Mouse (Mus musculus) forebrain, embryonic 12.5 days (tissue): Measurements from ENCODE around the gene Cdc20. TPM values are rescaled to one million over a fixed set of nuclear protein-coding genes. Genes with fewer than 3 reads are reported as not detected.

ENCODE experiments used
- ATAC-seq: fragments of 200-750 bp; cut with Nextera tagmentation; 2 replicates; pipeline ENCODE4 v1.8.0; 2017; ENCODE audit warnings: moderate TSS enrichment; ENCODE audit not compliant: low FRiP score
- H3K27ac ChIP-seq: fragments of 300-500 bp; sonication (generic); 2 replicates; pipeline ENCODE4 v1.5.1; 2016; ENCODE audit warnings: mild to moderate bottlenecking
- H3K27me3 ChIP-seq: fragments of 300-500 bp; sonication (generic); 2 replicates; pipeline ENCODE4 v1.6.1; 2016; ENCODE audit warnings: mild to moderate bottlenecking
- H3K36me3 ChIP-seq: fragments of 300-500 bp; sonication (generic); replicated peaks from 2 replicates; pipeline ENCODE4 v1.6.1; 2016; ENCODE audit warnings: mild to moderate bottlenecking
- H3K4me1 ChIP-seq: fragments of 300-500 bp; sonication (generic); 2 replicates; pipeline ENCODE4 v1.6.1; 2016
- H3K4me2 ChIP-seq: fragments of 300-500 bp; sonication (generic); 2 replicates; pipeline ENCODE4 v1.6.1; 2016; ENCODE audit warnings: mild to moderate bottlenecking, moderate library complexity
- H3K4me3 ChIP-seq: fragments of 300-500 bp; sonication (generic); replicated peaks from 2 replicates; pipeline ENCODE4 v1.5.1; 2016; ENCODE audit warnings: mild to moderate bottlenecking
- H3K9ac ChIP-seq: fragments of 300-500 bp; sonication (generic); 2 replicates; pipeline ENCODE4 v1.6.1; 2016; ENCODE audit warnings: mild to moderate bottlenecking
- H3K9me3 ChIP-seq: fragments of 300-500 bp; sonication (generic); 2 replicates; pipeline ENCODE4 v1.6.1; 2016
- WGBS: fragments of 180-500 bp; shearing (Covaris S2); methylation state at CpG from one replicate; pipeline ENCODE4 v1.1.7; 2016; 5-methylcytosine and 5-hydroxymethylcytosine counted together
- polyA plus RNA-seq: library from polyadenylated mRNA; unstranded; fragments of >200 nt; fragmentation: Nextera tagmentation; extraction: Ambion mirVana; gene quantifications from 2 replicates; pipeline ENCODE4 v1.2.1, GENCODE M21; 2016

The Cdc20 gene
- polyA plus RNA-seq, 1 experiment from 2014 or later, result 299 TPM

DNA sequence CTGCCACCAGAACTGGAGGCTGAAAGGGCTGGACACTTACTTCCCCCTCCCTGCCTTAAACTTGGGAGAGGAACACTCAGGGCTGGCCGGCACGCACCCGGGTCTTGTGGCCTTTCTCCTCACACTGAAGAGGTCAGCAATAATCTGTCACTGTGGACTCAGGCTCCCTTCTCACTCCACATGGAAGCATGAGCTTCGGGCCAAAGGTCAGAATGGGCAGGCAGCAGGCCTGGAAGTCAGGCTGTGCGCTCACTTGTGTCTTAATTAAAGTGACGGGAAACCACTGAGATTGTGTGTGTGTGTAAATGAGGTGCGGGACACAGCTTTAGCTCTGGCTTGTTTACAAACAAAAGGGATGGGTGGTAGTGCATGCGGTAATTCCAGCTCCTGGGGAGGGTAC, 4.8 kb downstream of the Cdc20 start:
- 75% methylated on average over 8 of the region's 8 CpGs for WGBS
- no peak overlapping the region for H3K4me2 ChIP-seq
- H3K4me1 ChIP-seq, result peaks cover 50% of the 10 kb centered on the region
- no peaks in the 10 kb centered on the region for H3K9me3 ChIP-seq
- no peak for ATAC-seq
- H3K36me3 ChIP-seq, result peaks cover 56% of the 10 kb centered on the region
- no peak overlapping the region for H3K9ac ChIP-seq
- H3K27ac ChIP-seq, result no peak overlapping the region
- no peaks in the 10 kb centered on the region for H3K27me3 ChIP-seq
- no peak overlapping the region for H3K4me3 ChIP-seq

DNA sequence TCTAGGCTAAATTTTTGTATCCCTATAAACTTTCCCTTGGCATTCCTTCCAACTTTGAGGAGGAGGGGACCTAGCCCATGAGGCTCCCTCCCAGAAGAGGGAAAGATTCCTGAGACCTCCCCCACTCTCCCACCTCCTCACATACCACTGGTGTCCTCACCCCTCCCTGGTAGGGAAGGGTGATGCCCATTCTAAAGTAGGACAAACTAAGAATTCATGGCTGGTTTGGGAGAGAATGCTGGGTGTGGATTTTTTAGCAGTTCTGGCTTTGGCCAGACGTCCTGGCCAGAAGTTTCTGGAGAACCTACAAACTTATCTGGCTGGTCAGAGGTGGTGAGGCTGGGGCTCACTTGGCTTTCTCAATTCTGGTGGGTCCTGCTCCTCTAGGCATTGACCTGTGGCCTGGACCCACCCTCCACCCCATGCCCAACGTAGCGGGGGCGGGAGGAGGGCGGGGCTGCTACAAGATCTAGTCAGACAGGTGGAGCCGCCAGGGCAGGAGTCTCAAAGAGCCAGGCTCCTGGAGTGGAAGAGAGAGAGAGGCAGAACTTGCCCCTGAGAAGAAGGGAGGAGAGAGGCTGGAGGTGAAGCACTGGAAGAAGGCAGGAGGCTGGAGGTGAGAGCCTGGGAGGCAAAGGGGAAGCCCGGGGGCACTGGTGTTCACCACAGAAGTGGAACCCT, 7.8 kb downstream of the Cdc20 start:
- Histone ChIP-seq H3K27me3 (no peaks in the 10 kb centered on the region), H3K4me3 (no peak overlapping the region), H3K9me3 (no peaks in the 10 kb centered on the region), H3K4me2 (peak overlapping the region; percentile 83), H3K9ac (no peak overlapping the region), H3K4me1 (peaks cover 29% of the 10 kb centered on the region), H3K36me3 (peaks cover 42% of the 10 kb centered on the region), H3K27ac (no peak overlapping the region)
- no peak for ATAC-seq
- 65% methylated on average over 7 of the region's 7 CpGs for WGBS

DNA sequence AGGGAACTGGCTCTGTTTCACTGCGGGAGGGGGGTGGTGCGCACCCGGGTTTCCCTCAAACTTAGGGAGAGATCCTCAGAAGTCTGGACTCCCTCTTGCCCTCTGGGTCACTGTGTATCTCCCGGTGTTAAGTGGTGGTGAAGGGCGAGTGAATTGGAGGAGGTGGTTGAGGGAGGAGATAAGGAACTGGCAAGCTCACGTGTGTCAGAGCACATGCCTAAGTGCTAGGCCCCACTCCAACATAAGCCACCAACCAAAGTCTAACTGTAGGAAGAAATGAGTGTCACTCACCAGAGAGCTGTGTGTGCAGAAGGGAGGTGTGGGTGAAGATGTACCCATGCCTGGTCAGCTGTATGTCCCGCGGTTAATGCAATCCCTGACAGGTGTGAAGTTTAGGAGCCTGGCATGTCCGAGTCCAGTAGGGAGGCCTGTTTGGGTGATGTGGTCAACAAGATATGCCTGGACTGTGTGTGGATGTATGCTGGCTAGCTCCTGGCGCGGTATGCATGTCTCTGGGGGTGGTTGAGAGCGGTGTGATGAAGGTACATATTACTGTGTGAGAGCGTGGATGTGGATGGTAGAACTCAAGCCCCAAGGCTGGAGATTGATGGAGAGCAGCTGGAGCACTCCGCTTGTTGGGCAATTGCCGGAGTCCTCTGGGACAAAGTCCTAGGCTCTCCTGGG, 8.5 kb downstream of the Cdc20 start:
- Histone ChIP-seq H3K27me3 (no peaks in the 10 kb centered on the region), H3K4me2 (peak overlapping the region; percentile 83), H3K4me1 (peaks cover 23% of the 10 kb centered on the region), H3K4me3 (peak overlapping the region; percentile 55), H3K9me3 (no peaks in the 10 kb centered on the region), H3K9ac (peak overlapping the region; percentile 73), H3K27ac (peak overlapping the region; percentile 71), H3K36me3 (peaks cover 37% of the 10 kb centered on the region)
- 0 out of 2 replicates have a peak, but pooled peaks have one; percentile 5 for ATAC-seq
- WGBS, result 57% methylated on average over 15 of the region's 15 CpGs

DNA sequence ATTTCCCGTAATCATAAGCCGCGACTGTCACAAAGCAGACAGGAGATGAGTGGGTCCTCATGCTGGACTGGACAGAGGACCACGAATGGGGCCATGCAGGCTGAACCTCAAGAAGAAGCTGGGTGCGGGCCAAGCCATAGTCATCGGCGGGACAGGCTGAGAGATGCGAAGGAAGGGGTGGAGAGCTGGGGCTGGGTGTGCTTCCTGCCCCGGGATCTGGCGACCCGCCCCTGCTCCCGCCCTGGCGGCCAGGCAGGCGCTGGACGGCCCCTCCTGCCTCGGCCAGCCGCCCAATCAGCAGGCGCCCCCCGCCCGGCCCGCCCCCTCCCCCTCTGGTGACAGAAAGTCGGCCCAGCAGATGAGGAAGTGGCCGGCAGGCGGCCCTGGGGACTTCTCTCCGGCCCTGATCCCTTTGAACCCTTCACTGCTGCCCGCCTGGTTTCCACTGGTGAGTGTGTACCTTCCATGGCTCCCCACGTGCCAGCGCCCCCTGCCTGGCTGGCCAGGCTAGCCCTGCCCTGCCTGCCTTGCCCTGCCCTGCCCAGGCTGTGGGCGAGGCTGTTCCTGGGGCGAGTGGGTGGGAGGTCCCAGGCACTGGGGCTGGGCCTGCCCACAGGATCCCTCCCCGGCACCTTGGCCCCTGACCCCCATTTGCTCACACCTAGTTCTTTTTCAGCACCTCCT, 9.2 kb downstream of the Cdc20 start, which contains the start of gene Elovl1:
Gene Elovl1, plus strand, starts transcription at position 326 of the 684 bp plus-strand sequence.
- ATAC-seq, result peak; percentile 94
- under 1% methylated on average over 25 of the region's 31 CpGs for WGBS
- peak within 1 kb of the TSS; percentile 73 for H3K9ac ChIP-seq

DNA sequence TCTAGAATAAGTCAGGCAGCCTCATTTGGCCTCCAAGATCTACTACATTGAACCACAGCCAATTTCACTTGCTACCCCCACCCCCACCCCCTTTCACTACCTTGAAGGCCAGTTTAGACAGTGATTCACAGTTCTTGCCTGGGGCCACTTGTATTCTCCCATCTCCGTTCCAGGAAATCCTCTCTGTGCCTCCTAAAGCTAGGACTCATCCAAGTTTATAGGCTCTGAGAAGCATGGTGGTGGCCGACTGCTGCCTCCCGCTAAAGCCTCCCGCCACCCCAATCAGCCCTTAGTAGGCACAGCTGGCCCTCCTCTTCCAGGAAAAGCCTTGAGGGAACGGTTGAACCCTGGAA, 9.8 kb downstream of the Cdc20 start:
- peak overlapping the region; percentile 71 for H3K27ac ChIP-seq
- peak overlapping the region; percentile 73 for H3K9ac ChIP-seq
- peak overlapping the region; percentile 55 for H3K4me3 ChIP-seq
- peaks cover 23% of the 10 kb centered on the region for H3K4me1 ChIP-seq
- no peaks in the 10 kb centered on the region for H3K27me3 ChIP-seq
- H3K4me2 ChIP-seq, result peak overlapping the region; percentile 83
- peaks cover 28% of the 10 kb centered on the region for H3K36me3 ChIP-seq
- WGBS, result 2% methylated on average over 5 of the region's 5 CpGs
- no peaks in the 10 kb centered on the region for H3K9me3 ChIP-seq
- peak; percentile 27; the same call in 1 of the 2 replicates for ATAC-seq

More for the DNA sequence above, 9.2 kb downstream of the Cdc20 start, which contains the start of gene Elovl1:
- Histone ChIP-seq H3K36me3 (peaks cover 33% of the 10 kb centered on the region), H3K27ac (peak within 1 kb of the TSS; percentile 71), H3K4me2 (peak within 1 kb of the TSS; percentile 83), H3K4me3 (peak within 1 kb of the TSS; percentile 55), H3K9me3 (no peaks in the 10 kb centered on the region), H3K27me3 (no peaks in the 10 kb centered on the region), H3K4me1 (peaks cover 23% of the 10 kb centered on the region)

DNA sequence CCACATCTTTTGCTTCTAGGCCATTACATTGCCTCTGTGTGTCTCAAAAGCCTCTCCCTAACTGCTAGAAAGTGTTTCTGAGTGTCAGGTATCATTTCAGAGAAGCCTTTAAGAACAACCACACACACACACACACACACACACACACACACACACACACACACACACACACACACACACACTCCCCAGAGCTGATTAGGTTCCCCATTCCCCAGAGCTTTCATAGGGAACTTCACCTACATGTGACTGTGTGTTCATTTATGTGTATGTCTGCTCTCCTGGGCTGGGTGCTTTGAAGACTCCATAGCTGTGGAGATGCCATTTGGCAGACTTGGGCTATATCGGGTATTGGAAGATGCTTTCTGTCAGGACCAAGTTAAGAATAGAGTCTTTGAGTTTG, 11.8 kb downstream of the Cdc20 start:
- H3K4me1 ChIP-seq, result peaks cover 23% of the 10 kb centered on the region
- H3K9ac ChIP-seq, result no peak overlapping the region
- H3K27me3 ChIP-seq, result no peaks in the 10 kb centered on the region
- no peaks in the 10 kb centered on the region for H3K9me3 ChIP-seq
- peaks cover 28% of the 10 kb centered on the region for H3K36me3 ChIP-seq
- 95% methylated on average over 1 of the region's 1 CpGs for WGBS
- no peak overlapping the region for H3K4me3 ChIP-seq
- no peak overlapping the region for H3K27ac ChIP-seq
- no peak for ATAC-seq
- no peak overlapping the region for H3K4me2 ChIP-seq

DNA sequence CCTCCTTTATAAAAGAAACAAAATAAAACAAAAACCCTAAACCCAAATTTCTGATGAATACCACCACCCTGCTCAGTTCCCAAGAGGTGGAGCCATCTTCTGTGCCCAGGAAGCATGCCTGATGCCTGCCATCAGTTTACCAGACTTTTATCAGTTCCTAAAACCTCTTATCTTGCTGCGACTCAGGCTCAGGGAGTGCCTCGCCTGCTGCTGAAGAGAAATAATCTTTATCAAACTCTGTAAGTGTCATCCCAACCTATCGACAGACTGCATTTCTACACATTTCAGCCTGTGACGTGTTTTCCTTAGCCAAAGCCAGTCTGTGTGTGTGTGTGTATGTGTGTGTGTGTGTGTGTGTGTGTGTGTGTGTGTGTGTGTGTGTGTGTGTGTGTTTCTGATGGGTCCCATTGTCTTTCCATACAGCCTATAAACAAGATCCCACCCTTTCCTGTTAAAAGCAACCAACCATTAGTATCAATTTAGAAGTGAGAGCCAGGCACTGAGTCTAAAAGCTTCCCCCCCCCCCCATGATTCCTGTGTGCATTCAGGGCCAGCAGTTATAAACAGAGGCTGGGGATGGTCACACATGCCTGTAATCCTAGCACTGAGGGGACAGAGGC, 12.5 kb downstream of the Cdc20 start:
- no peaks in the 10 kb centered on the region for H3K27me3 ChIP-seq
- 91% methylated on average over 4 of the region's 4 CpGs for WGBS
- ATAC-seq, result no peak
- peaks cover 26% of the 10 kb centered on the region for H3K36me3 ChIP-seq
- no peak overlapping the region for H3K27ac ChIP-seq
- no peaks in the 10 kb centered on the region for H3K9me3 ChIP-seq
- H3K4me3 ChIP-seq, result no peak overlapping the region
- H3K9ac ChIP-seq, result no peak overlapping the region
- H3K4me1 ChIP-seq, result peaks cover 23% of the 10 kb centered on the region
- H3K4me2 ChIP-seq, result no peak overlapping the region

DNA sequence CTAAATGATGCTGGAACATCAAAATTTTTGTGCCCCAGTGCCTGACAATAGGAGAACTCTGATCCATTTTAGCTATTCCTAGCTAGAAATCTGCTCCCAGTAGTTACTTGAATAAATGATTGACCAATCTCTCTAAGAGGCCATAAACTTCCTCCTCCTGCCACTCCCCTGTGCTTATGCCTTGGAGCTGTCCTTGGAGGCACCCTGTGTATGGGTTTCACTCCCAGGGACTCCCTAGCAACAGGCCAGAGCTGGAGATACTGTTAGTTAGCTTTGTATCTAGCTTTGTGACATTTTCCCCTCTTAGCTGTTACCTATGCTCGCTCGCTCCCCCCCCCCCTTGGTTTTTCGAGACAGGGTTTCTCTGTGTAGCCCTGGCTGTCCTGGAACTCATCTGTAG, 15.8 kb downstream of the Cdc20 start:
- H3K9me3 ChIP-seq, result no peaks in the 10 kb centered on the region
- H3K27ac ChIP-seq, result no peak overlapping the region
- no peak overlapping the region for H3K4me3 ChIP-seq
- no peak overlapping the region for H3K9ac ChIP-seq
- 100% methylated on average over 3 of the region's 3 CpGs for WGBS
- H3K4me2 ChIP-seq, result no peak overlapping the region
- H3K36me3 ChIP-seq, result peaks cover 51% of the 10 kb centered on the region
- no peak for ATAC-seq
- no peaks in the 10 kb centered on the region for H3K4me1 ChIP-seq
- no peaks in the 10 kb centered on the region for H3K27me3 ChIP-seq

DNA sequence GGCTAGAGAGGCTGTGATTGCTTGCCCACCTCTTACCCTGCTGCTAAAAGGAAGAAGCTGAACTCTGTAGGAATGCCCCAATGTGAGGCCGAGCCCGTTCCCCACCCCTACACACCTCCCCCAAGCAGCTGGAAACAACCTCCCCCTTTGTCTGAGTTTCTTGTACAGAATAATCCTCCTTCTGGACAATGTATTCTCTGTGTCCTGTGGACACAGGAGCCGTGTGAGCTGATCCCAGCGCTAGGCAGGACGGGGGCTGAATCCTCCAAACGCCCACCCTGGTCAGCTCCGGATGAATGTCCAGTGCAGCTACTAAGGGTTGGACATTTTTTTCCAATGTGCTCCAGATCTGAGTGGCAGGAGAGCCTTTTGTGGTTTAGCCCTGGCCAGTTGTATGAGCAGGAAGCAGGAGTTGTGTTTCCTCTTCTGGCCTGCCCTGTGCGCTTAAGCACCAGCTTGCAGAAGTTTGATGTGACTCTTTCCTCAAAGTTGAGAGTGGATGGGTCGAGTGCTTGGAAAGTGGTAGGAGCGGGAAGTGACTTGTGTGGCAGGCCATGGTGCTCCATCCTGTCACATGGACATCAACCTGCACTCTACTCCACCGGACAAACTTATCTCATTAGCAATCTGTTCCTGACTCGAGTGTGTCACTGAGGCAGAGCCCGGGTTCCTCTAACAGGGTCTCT, 19.9 kb downstream of the Cdc20 start:
- H3K4me2 ChIP-seq, result no peak overlapping the region
- no peak for ATAC-seq
- H3K27ac ChIP-seq, result no peak overlapping the region
- H3K4me3 ChIP-seq, result no peak overlapping the region
- H3K27me3 ChIP-seq, result no peaks in the 10 kb centered on the region
- WGBS, result 75% methylated on average over 13 of the region's 13 CpGs
- H3K36me3 ChIP-seq, result peaks cover 87% of the 10 kb centered on the region
- H3K9ac ChIP-seq, result no peak overlapping the region
- H3K4me1 ChIP-seq, result no peaks in the 10 kb centered on the region
- H3K9me3 ChIP-seq, result no peaks in the 10 kb centered on the region

DNA sequence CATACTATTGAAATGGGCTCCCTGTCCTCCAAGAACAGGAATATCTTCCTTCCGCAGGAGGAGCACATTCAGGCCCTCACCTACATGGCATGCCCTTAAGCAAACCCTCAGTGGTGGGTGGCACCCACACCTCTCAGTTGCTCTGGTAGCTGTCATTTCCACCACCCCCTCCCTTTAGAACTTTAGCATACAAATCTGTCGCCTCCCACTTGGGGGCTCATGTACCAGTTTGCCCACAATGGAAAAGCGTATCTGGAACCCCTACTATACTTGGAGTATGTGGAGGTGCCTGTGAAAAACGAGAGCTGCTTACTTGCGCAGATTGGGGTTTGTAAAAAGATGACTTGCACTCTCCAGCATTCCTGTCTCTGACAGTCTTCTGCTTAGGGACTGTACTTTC, 20.8 kb downstream of the Cdc20 start:
- H3K4me2 ChIP-seq, result no peak overlapping the region
- ATAC-seq, result no peak
- H3K9me3 ChIP-seq, result no peaks in the 10 kb centered on the region
- H3K27ac ChIP-seq, result no peak overlapping the region
- H3K36me3 ChIP-seq, result peaks cover 88% of the 10 kb centered on the region
- 93% methylated on average over 5 of the region's 5 CpGs for WGBS
- H3K4me1 ChIP-seq, result no peaks in the 10 kb centered on the region
- no peak overlapping the region for H3K4me3 ChIP-seq
- H3K27me3 ChIP-seq, result no peaks in the 10 kb centered on the region
- no peak overlapping the region for H3K9ac ChIP-seq

DNA sequence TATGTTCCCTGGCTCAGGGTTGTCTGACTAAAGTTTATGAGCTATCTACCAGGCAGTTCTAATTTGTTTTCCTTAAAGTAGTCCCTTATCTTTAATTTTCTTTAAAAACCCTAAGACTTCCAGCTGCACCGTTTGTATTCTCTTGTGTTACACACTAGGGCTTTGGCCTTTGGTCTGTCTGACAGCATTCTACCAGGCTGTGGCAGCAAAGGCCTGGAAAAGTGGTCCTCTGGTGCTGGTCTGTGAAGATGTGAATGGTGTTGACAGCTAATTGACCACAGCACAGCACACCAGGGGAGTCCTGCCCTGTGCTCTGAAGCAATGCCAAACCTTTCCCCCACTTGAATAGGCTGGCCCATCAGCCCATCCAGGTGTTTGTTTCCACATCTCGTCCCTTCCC, 21.4 kb downstream of the Cdc20 start:
- WGBS, result 90% methylated on average over 2 of the region's 2 CpGs
- Histone ChIP-seq H3K27ac (no peak overlapping the region), H3K9me3 (no peaks in the 10 kb centered on the region), H3K9ac (no peak overlapping the region), H3K4me3 (no peak overlapping the region), H3K4me1 (no peaks in the 10 kb centered on the region), H3K4me2 (no peak overlapping the region), H3K36me3 (peaks cover 84% of the 10 kb centered on the region), H3K27me3 (no peaks in the 10 kb centered on the region)
- no peak for ATAC-seq

DNA sequence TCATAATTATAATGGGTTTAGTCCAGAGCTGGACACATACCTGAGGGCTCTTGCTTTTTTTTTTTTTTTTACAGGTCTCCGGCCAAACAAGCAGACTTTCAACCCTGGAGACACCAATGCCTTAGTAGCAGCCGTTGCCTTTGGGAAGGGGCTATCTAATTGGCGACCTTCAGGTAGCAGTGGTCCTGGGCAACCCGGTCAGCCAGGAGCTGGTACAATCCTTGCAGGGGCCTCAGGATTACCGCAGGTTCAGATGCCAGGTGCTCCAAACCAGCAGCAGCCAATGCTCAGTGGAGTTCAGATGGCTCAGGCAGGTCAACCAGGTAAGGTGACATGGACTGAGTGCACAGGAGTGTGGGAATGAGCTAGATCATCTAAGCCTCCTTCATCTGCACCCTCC, 23.6 kb downstream of the Cdc20 start:
- Histone ChIP-seq H3K4me1 (peaks cover 9% of the 10 kb centered on the region), H3K27ac (no peak overlapping the region), H3K9me3 (no peaks in the 10 kb centered on the region), H3K36me3 (peaks cover 69% of the 10 kb centered on the region), H3K4me2 (no peak overlapping the region), H3K4me3 (no peak overlapping the region), H3K9ac (no peak overlapping the region), H3K27me3 (no peaks in the 10 kb centered on the region)
- 97% methylated on average over 5 of the region's 5 CpGs for WGBS
- ATAC-seq, result no peak
